Mouse (Mus musculus): Measurements from ENCODE around the gene Plcl1.
"Not testable (repeated sequence)": the region's sequence is repeated elsewhere in the genome, so short reads cannot be mapped to it uniquely, and the experiment has no call there.

The Plcl1 gene

GRCm38 (mm10) chr1:55437095-55437494 lies 31.4 kb downstream of the Plcl1 start:
- no peak for DNase-seq (ENCODE audit: extremely low read depth, low read depth, low spot score)

- DNase-seq (ENCODE audit: extremely low read depth, low read depth, low spot score) = no peak
These were observed 32.9 kb downstream of the Plcl1 start for GRCm38 (mm10) chr1:55438617-55439016.

- no peak for DNase-seq (ENCODE audit: extremely low read depth, low read depth, low spot score)
These were observed 39.4 kb downstream of the Plcl1 start for GRCm38 (mm10) chr1:55445043-55445688.

- DNase-seq (ENCODE audit: extremely low read depth, low read depth, low spot score) = no peak
These were observed 39.9 kb downstream of the Plcl1 start for GRCm38 (mm10) chr1:55445689-55446044.

GRCm38 (mm10) chr1:55446273-55446672 lies 40.6 kb downstream of the Plcl1 start:
- no peak for DNase-seq (ENCODE audit: extremely low read depth, low read depth, low spot score)

- DNase-seq (ENCODE audit: extremely low read depth, low read depth, low spot score) = no peak
These were observed 41.2 kb downstream of the Plcl1 start for GRCm38 (mm10) chr1:55446876-55447275.

GRCm38 (mm10) chr1:55447661-55448060 lies 41.9 kb downstream of the Plcl1 start:
- no peak for DNase-seq (ENCODE audit: extremely low read depth, low read depth, low spot score)

GRCm38 (mm10) chr1:55448104-55448503 lies 42.4 kb downstream of the Plcl1 start:
- no peak for DNase-seq (ENCODE audit: extremely low read depth, low read depth, low spot score)

GRCm38 (mm10) chr1:55449779-55450178 lies 44.1 kb downstream of the Plcl1 start:
- no peak for DNase-seq (ENCODE audit: extremely low read depth, low read depth, low spot score)

GRCm38 (mm10) chr1:55454119-55454518 lies 48.4 kb downstream of the Plcl1 start:
- DNase-seq (ENCODE audit: extremely low read depth, low read depth, low spot score) = peak; percentile 54

- DNase-seq (ENCODE audit: extremely low read depth, low read depth, low spot score) = no peak
These were observed 56.6 kb downstream of the Plcl1 start for GRCm38 (mm10) chr1:55462301-55462700.

GRCm38 (mm10) chr1:55473756-55474155 lies 68.0 kb downstream of the Plcl1 start:
- DNase-seq (ENCODE audit: extremely low read depth, low read depth, low spot score) = no peak

GRCm38 (mm10) chr1:55474976-55475375 lies 69.3 kb downstream of the Plcl1 start:
- no peak for DNase-seq (ENCODE audit: extremely low read depth, low read depth, low spot score)

- DNase-seq (ENCODE audit: extremely low read depth, low read depth, low spot score) = not testable (repeated sequence)
These were observed 81.7 kb downstream of the Plcl1 start for GRCm38 (mm10) chr1:55487371-55487770.

GRCm38 (mm10) chr1:55488261-55488660 lies 82.5 kb downstream of the Plcl1 start:
- no peak for DNase-seq (ENCODE audit: extremely low read depth, low read depth, low spot score)

- DNase-seq (ENCODE audit: extremely low read depth, low read depth, low spot score) = no peak
These were observed 83.6 kb downstream of the Plcl1 start for GRCm38 (mm10) chr1:55489355-55489754.

GRCm38 (mm10) chr1:55499872-55500271 lies 94.2 kb downstream of the Plcl1 start:
- DNase-seq (ENCODE audit: extremely low read depth, low read depth, low spot score) = peak; percentile 37

GRCm38 (mm10) chr1:55500981-55501682 lies 95.4 kb downstream of the Plcl1 start:
- DNase-seq (ENCODE audit: extremely low read depth, low read depth, low spot score) = peak; percentile 36

GRCm38 (mm10) chr1:55505811-55506210 lies 100.1 kb downstream of the Plcl1 start:
- DNase-seq (ENCODE audit: extremely low read depth, low read depth, low spot score) = no peak

- DNase-seq (ENCODE audit: extremely low read depth, low read depth, low spot score) = no peak
These were observed 101.3 kb downstream of the Plcl1 start for GRCm38 (mm10) chr1:55507061-55507460.

GRCm38 (mm10) chr1:55509587-55509986 lies 103.9 kb downstream of the Plcl1 start:
- DNase-seq (ENCODE audit: extremely low read depth, low read depth, low spot score) = peak; percentile 90

- DNase-seq (ENCODE audit: extremely low read depth, low read depth, low spot score) = no peak
These were observed 106.4 kb downstream of the Plcl1 start for GRCm38 (mm10) chr1:55512165-55512564.

GRCm38 (mm10) chr1:55512799-55513198 lies 107.1 kb downstream of the Plcl1 start:
- not testable (repeated sequence) for DNase-seq (ENCODE audit: extremely low read depth, low read depth, low spot score)
